Mouse (Mus musculus): Measurements from ENCODE around the gene Tmem178b. TPM values are rescaled to one million over a fixed set of nuclear protein-coding genes. Genes with fewer than 3 reads are reported as not detected.

The Tmem178b gene
- 0.39 and 0.48 TPM in 2 replicates for polyA plus RNA-seq (2015; fragmentation: Nextera tagmentation; extraction: Ambion mirVana)

GRCm38 (mm10) chr6:39872901-39873591, at the start of gene Tmem178b:
Tmem178b (plus strand) TSS chr6:39873271.
- no peaks in the 10 kb centered on the region for H3K9me3 ChIP-seq (replicated peaks)
- H3K4me3 ChIP-seq (replicated peaks), result peak within 1 kb of the TSS; percentile 49
- H3K36me3 ChIP-seq, result no peaks in the 10 kb centered on the region
- under 1% methylated on average over 63 of the region's 63 CpGs for WGBS
- peak; percentile 13 for ATAC-seq (replicated peaks; ENCODE audit: low FRiP score)
- H3K27me3 ChIP-seq, result peaks cover 80% of the 10 kb centered on the region
- H3K27ac ChIP-seq, result no peak within 1 kb of the TSS
- peaks cover 32% of the 10 kb centered on the region for H3K4me1 ChIP-seq
- H3K4me2 ChIP-seq, result peak within 1 kb of the TSS; percentile 94
- H3K9ac ChIP-seq, result 0 out of 2 replicates have a peak within 1 kb of the TSS, but pooled peaks have one; percentile 12

- Histone ChIP-seq H3K36me3 (no peaks in the 10 kb centered on the region), H3K4me1 (no peaks in the 10 kb centered on the region), H3K27me3 (no peaks in the 10 kb centered on the region), H3K9ac (no peak overlapping the region), H3K4me3 (replicated peaks) (no peak overlapping the region), H3K27ac (no peak overlapping the region), H3K4me2 (no peak overlapping the region), H3K9me3 (replicated peaks) (no peaks in the 10 kb centered on the region)
- WGBS, result 81% methylated on average over 5 of the region's 5 CpGs
- no peak for ATAC-seq (replicated peaks; ENCODE audit: low FRiP score)
These were observed 44.3 kb upstream of the Tmem178b start for GRCm38 (mm10) chr6:39828736-39829135.

- no peak overlapping the region for H3K27ac ChIP-seq
- H3K4me1 ChIP-seq, result no peaks in the 10 kb centered on the region
- H3K4me3 ChIP-seq (replicated peaks), result no peak overlapping the region
- ATAC-seq (replicated peaks; ENCODE audit: low FRiP score), result no peak
- H3K36me3 ChIP-seq, result no peaks in the 10 kb centered on the region
- no peaks in the 10 kb centered on the region for H3K9me3 ChIP-seq (replicated peaks)
- WGBS, result 91% methylated on average over 14 of the region's 14 CpGs
- H3K27me3 ChIP-seq, result no peaks in the 10 kb centered on the region
- no peak overlapping the region for H3K4me2 ChIP-seq
- no peak overlapping the region for H3K9ac ChIP-seq
These were observed 29.3 kb upstream of the Tmem178b start for GRCm38 (mm10) chr6:39843698-39844342.

- no peaks in the 10 kb centered on the region for H3K36me3 ChIP-seq
- H3K9me3 ChIP-seq (replicated peaks), result no peaks in the 10 kb centered on the region
- no peak for ATAC-seq (replicated peaks; ENCODE audit: low FRiP score)
- H3K27me3 ChIP-seq, result no peaks in the 10 kb centered on the region
- no peaks in the 10 kb centered on the region for H3K4me1 ChIP-seq
- WGBS, result 77% methylated on average over 2 of the region's 2 CpGs
- no peak overlapping the region for H3K27ac ChIP-seq
- no peak overlapping the region for H3K4me2 ChIP-seq
- H3K9ac ChIP-seq, result no peak overlapping the region
- H3K4me3 ChIP-seq (replicated peaks), result no peak overlapping the region
These were observed 25.5 kb upstream of the Tmem178b start for GRCm38 (mm10) chr6:39847538-39847937.

- WGBS, result 47% methylated on average over 7 of the region's 7 CpGs
- Histone ChIP-seq H3K4me2 (no peak overlapping the region), H3K36me3 (no peaks in the 10 kb centered on the region), H3K9me3 (replicated peaks) (no peaks in the 10 kb centered on the region), H3K27ac (no peak overlapping the region), H3K4me3 (replicated peaks) (no peak overlapping the region), H3K27me3 (no peaks in the 10 kb centered on the region), H3K9ac (no peak overlapping the region), H3K4me1 (no peaks in the 10 kb centered on the region)
- no peak for ATAC-seq (replicated peaks; ENCODE audit: low FRiP score)
These were observed 24.3 kb upstream of the Tmem178b start for GRCm38 (mm10) chr6:39848766-39849165.

GRCm38 (mm10) chr6:39849667-39850066, 23.4 kb upstream of the Tmem178b start:
- 88% methylated on average over 4 of the region's 4 CpGs for WGBS
- H3K4me3 ChIP-seq (replicated peaks), result no peak overlapping the region

DNA sequence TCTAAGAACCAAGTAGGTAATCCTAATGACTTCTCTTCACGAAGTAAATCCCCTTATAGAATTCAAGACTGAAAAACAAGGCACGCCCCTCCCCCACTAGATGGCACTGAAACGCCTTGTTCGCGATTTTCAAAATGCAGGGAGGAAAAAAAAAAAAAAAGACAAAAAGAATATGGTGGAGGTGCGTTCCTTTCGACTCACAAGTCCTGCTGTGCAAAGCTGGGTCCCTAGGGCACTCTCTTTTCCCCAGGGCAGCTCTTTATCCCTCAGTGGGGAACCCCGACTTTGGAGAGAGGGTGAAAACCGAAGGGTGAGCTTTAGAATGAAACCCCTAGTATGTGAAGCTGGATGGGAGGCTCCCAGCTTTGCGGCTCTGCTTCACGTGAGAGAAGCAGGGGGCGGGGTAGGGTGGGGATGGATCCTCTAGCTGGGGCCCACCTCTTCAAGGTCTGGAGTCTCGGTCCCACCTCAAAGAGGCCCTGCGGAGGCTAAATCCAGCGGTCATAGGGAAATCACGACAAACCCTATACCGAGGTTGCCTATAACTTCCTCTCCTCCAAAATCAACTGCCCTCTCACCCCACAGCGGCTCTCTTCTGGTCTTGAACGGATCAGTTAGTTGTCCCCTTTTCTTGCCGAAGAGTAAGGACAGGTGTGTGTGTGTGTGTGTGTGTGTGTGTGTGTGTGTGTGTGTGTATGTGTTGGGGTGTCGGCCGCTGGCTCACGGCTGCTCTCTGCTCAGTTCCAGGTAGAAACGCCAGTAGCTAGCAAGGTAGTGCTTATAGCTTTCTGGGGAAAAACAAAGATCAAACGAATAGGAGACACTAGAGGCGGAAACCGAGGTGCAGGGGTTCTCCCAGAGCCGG, 2.6 kb upstream of the Tmem178b start:
- Histone ChIP-seq H3K36me3 (no peaks in the 10 kb centered on the region), H3K9me3 (replicated peaks) (no peaks in the 10 kb centered on the region), H3K9ac (no peak overlapping the region), H3K27ac (no peak overlapping the region), H3K4me3 (replicated peaks) (peak overlapping the region; percentile 49), H3K4me2 (peak overlapping the region; percentile 94), H3K4me1 (peaks cover 32% of the 10 kb centered on the region), H3K27me3 (peaks cover 80% of the 10 kb centered on the region)
- ATAC-seq (replicated peaks; ENCODE audit: low FRiP score), result no peak
- 1% methylated on average over 28 of the region's 28 CpGs for WGBS

More at GRCm38 (mm10) chr6:39849667-39850066, 23.4 kb upstream of the Tmem178b start:
- no peaks in the 10 kb centered on the region for H3K27me3 ChIP-seq
- no peaks in the 10 kb centered on the region for H3K36me3 ChIP-seq
- H3K27ac ChIP-seq, result no peak overlapping the region
- H3K4me2 ChIP-seq, result no peak overlapping the region
- no peaks in the 10 kb centered on the region for H3K9me3 ChIP-seq (replicated peaks)
- no peaks in the 10 kb centered on the region for H3K4me1 ChIP-seq
- H3K9ac ChIP-seq, result no peak overlapping the region
- ATAC-seq (replicated peaks; ENCODE audit: low FRiP score), result no peak

GRCm38 (mm10) chr6:39871381-39872305, 1.4 kb upstream of the Tmem178b start:
- H3K4me3 ChIP-seq (replicated peaks), result peak overlapping the region; percentile 49
- peak; percentile 87 for ATAC-seq (replicated peaks; ENCODE audit: low FRiP score)
- no peak overlapping the region for H3K27ac ChIP-seq
- H3K36me3 ChIP-seq, result no peaks in the 10 kb centered on the region
- H3K27me3 ChIP-seq, result peaks cover 86% of the 10 kb centered on the region
- WGBS, result under 1% methylated on average over 71 of the region's 71 CpGs
- H3K9me3 ChIP-seq (replicated peaks), result no peaks in the 10 kb centered on the region
- H3K9ac ChIP-seq, result peak overlapping the region; percentile 22; the same call in 1 of the 2 replicates
- H3K4me2 ChIP-seq, result peak overlapping the region; percentile 94
- H3K4me1 ChIP-seq, result peaks cover 32% of the 10 kb centered on the region

DNA sequence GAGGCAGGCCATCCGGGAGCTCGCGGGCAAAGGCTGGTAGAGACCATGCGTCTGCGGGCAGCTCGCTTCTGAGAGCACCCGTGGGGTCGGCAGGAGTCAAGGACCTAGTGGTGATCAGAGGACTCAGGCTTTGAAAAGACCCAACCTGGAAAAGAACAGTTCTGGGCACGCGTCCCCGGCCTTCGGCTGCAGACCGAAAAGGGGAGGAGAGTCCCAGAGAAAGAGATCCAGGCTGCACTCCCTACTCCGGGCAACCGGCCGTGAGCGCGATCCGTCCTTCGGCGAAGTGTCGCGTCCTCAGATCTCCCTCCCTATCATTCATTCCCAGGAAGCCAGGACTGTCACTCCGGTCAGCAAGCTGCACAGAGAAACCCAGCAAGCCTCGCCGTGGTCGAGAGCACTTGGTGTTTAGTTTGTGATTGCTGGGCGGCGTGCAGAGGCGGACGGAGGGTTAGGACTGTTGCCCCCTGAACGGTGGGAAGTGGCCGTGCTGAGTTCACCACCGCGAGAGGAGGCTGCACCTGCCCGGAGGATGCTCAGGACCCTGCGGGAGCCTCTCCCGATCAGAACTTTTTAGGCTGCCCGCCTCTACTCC, 668 bp upstream of the Tmem178b start:
- no peak overlapping the region for H3K27ac ChIP-seq
- peak overlapping the region; percentile 94 for H3K4me2 ChIP-seq
- H3K4me1 ChIP-seq, result peaks cover 32% of the 10 kb centered on the region
- peak overlapping the region; percentile 49 for H3K4me3 ChIP-seq (replicated peaks)
- H3K9ac ChIP-seq, result no peak overlapping the region
- H3K27me3 ChIP-seq, result peaks cover 84% of the 10 kb centered on the region
- H3K36me3 ChIP-seq, result no peaks in the 10 kb centered on the region
- WGBS, result under 1% methylated on average over 39 of the region's 39 CpGs
- no peaks in the 10 kb centered on the region for H3K9me3 ChIP-seq (replicated peaks)
- ATAC-seq (replicated peaks; ENCODE audit: low FRiP score), result peak; percentile 38

GRCm38 (mm10) chr6:39875186-39875585, 2.1 kb downstream of the Tmem178b start:
- Histone ChIP-seq H3K4me1 (peaks cover 32% of the 10 kb centered on the region), H3K4me3 (replicated peaks) (no peak overlapping the region), H3K27me3 (peaks cover 60% of the 10 kb centered on the region), H3K9ac (no peak overlapping the region), H3K9me3 (replicated peaks) (no peaks in the 10 kb centered on the region), H3K36me3 (no peaks in the 10 kb centered on the region), H3K4me2 (no peak overlapping the region), H3K27ac (no peak overlapping the region)
- 58% methylated on average over 4 of the region's 4 CpGs for WGBS
- ATAC-seq (replicated peaks; ENCODE audit: low FRiP score), result no peak

DNA sequence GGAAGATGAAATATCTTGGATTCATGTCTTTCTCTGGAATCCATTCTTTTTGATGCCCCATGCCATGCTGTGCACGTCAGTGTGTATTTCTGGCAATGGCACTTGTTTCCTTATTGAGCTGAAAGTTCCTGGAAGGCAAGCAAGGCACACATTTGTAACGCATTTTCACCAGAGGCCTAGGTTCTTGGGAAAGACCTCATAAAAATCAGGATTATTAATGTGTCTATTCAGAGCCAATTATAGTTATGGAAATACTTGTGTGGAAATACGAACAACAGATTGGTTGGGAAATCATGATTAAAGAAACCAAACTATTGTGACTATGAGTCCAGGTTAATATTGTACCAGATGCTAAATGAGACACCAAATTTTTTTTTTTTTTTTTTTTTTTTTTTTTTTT, 3.4 kb downstream of the Tmem178b start:
- 73% methylated on average over 3 of the region's 3 CpGs for WGBS
- H3K27me3 ChIP-seq, result peaks cover 47% of the 10 kb centered on the region
- no peak overlapping the region for H3K4me3 ChIP-seq (replicated peaks)
- H3K36me3 ChIP-seq, result no peaks in the 10 kb centered on the region
- H3K4me1 ChIP-seq, result peaks cover 20% of the 10 kb centered on the region
- ATAC-seq (replicated peaks; ENCODE audit: low FRiP score), result no peak
- H3K9ac ChIP-seq, result no peak overlapping the region
- H3K9me3 ChIP-seq (replicated peaks), result no peaks in the 10 kb centered on the region
- no peak overlapping the region for H3K4me2 ChIP-seq
- H3K27ac ChIP-seq, result no peak overlapping the region
